Mouse (Mus musculus) neural tube, embryonic 12.5 days (tissue): Measurements from ENCODE around the gene Btbd19. TPM values are rescaled to one million over a fixed set of nuclear protein-coding genes. Genes with fewer than 3 reads are reported as not detected.

Experiments
- ATAC-seq: fragments of 200-750 bp; cut with Nextera tagmentation; 2 replicates; pipeline ENCODE4 v1.8.0; 2017; ENCODE audit warnings: low read depth, mild to moderate bottlenecking, moderate TSS enrichment, moderate library complexity; ENCODE audit not compliant: low FRiP score
- H3K27ac ChIP-seq: fragments of 300-500 bp; sonication (generic); 2 replicates; pipeline ENCODE4 v1.5.1; 2016
- H3K27me3 ChIP-seq: fragments of 300-500 bp; sonication (generic); replicated peaks from 2 replicates; pipeline ENCODE4 v1.6.1; 2016; ENCODE audit warnings: mild to moderate bottlenecking
- H3K36me3 ChIP-seq: fragments of 300-500 bp; sonication (generic); 2 replicates; pipeline ENCODE4 v1.6.1; 2016; ENCODE audit warnings: mild to moderate bottlenecking
- H3K4me1 ChIP-seq: fragments of 300-500 bp; sonication (generic); 2 replicates; pipeline ENCODE4 v1.6.1; 2016
- H3K4me2 ChIP-seq: fragments of 300-500 bp; sonication (generic); replicated peaks from 2 replicates; pipeline ENCODE4 v1.6.1; 2016; ENCODE audit warnings: mild to moderate bottlenecking
- H3K4me3 ChIP-seq: fragments of 300-500 bp; sonication (generic); 2 replicates; pipeline ENCODE4 v1.5.1; 2016
- H3K9ac ChIP-seq: fragments of 300-500 bp; sonication (generic); 2 replicates; pipeline ENCODE4 v1.6.1; 2016; ENCODE audit warnings: mild to moderate bottlenecking
- H3K9me3 ChIP-seq: fragments of 300-500 bp; sonication (generic); 2 replicates; pipeline ENCODE4 v1.6.1; 2016; ENCODE audit warnings: mild to moderate bottlenecking
- WGBS: fragments of 180-500 bp; shearing (Covaris S2); methylation state at CpG from one replicate; pipeline ENCODE4 v1.1.7; 2016; 5-methylcytosine and 5-hydroxymethylcytosine counted together
- polyA plus RNA-seq: library from polyadenylated mRNA; unstranded; fragments of >200 nt; fragmentation: Nextera tagmentation; extraction: Ambion mirVana; gene quantifications from 2 replicates; pipeline ENCODE4 v1.2.1, GENCODE M21; 2016

Gene Btbd19
- polyA plus RNA-seq, 1 experiment from 2014 or later = 4.6 TPM

GRCm38 (mm10) chr4:117107813-117108523, 17.6 kb downstream of the Btbd19 start:
- Histone ChIP-seq H3K4me3 (no peak overlapping the region), H3K27me3 (no peaks in the 10 kb centered on the region), H3K9me3 (no peaks in the 10 kb centered on the region), H3K4me1 (no peaks in the 10 kb centered on the region), H3K27ac (no peak overlapping the region), H3K9ac (no peak overlapping the region), H3K4me2 (no peak overlapping the region), H3K36me3 (peaks cover 40% of the 10 kb centered on the region)
- ATAC-seq = no peak
- 93% methylated on average over 18 of the region's 18 CpGs for WGBS

GRCm38 (mm10) chr4:117105127-117105526, 20.4 kb downstream of the Btbd19 start:
- H3K4me1 ChIP-seq = no peaks in the 10 kb centered on the region
- H3K27me3 ChIP-seq = no peaks in the 10 kb centered on the region
- no peak overlapping the region for H3K27ac ChIP-seq
- H3K4me3 ChIP-seq = no peak overlapping the region
- no peak for ATAC-seq
- no peaks in the 10 kb centered on the region for H3K9me3 ChIP-seq
- 82% methylated on average over 10 of the region's 10 CpGs for WGBS
- H3K4me2 ChIP-seq = no peak overlapping the region
- no peak overlapping the region for H3K9ac ChIP-seq
- peaks cover 24% of the 10 kb centered on the region for H3K36me3 ChIP-seq

- Histone ChIP-seq H3K27me3 (no peaks in the 10 kb centered on the region), H3K4me1 (no peaks in the 10 kb centered on the region), H3K9me3 (no peaks in the 10 kb centered on the region), H3K27ac (no peak overlapping the region), H3K9ac (no peak overlapping the region), H3K36me3 (peaks cover 20% of the 10 kb centered on the region), H3K4me2 (no peak overlapping the region), H3K4me3 (no peak overlapping the region)
- 86% methylated on average over 10 of the region's 10 CpGs for WGBS
- ATAC-seq = no peak
Measured at GRCm38 (mm10) chr4:117104672-117105071, 20.9 kb downstream of the Btbd19 start.

- H3K36me3 ChIP-seq = 0 out of 2 replicates have a peak, but pooled peaks cover 3% of the 10 kb centered on the region
- 47% methylated on average over 7 of the region's 7 CpGs for WGBS
- no peak for ATAC-seq
- no peak overlapping the region for H3K9ac ChIP-seq
- no peak overlapping the region for H3K27ac ChIP-seq
- no peaks in the 10 kb centered on the region; the same call in 1 of the 2 replicates for H3K27me3 ChIP-seq
- H3K4me2 ChIP-seq = no peak overlapping the region
- H3K9me3 ChIP-seq = no peaks in the 10 kb centered on the region
- peaks cover 21% of the 10 kb centered on the region for H3K4me1 ChIP-seq
- no peak overlapping the region for H3K4me3 ChIP-seq
Measured at GRCm38 (mm10) chr4:117101218-117101617, 24.3 kb downstream of the Btbd19 start.

- H3K4me2 ChIP-seq = no peak overlapping the region
- peaks cover 29% of the 10 kb centered on the region for H3K4me1 ChIP-seq
- H3K36me3 ChIP-seq = 0 out of 2 replicates have a peak, but pooled peaks cover 3% of the 10 kb centered on the region
- no peaks in the 10 kb centered on the region for H3K9me3 ChIP-seq
- no peak overlapping the region for H3K9ac ChIP-seq
- ATAC-seq = no peak
- 68% methylated on average over 4 of the region's 4 CpGs for WGBS
- H3K27ac ChIP-seq = no peak overlapping the region
- no peak overlapping the region for H3K4me3 ChIP-seq
- no peaks in the 10 kb centered on the region; the same call in 1 of the 2 replicates for H3K27me3 ChIP-seq
Measured at GRCm38 (mm10) chr4:117100036-117100435, 25.5 kb downstream of the Btbd19 start.

- Histone ChIP-seq H3K9ac (no peak overlapping the region), H3K4me2 (0 out of 2 replicates have a peak overlapping the region, but pooled peaks have one; percentile 84), H3K9me3 (no peaks in the 10 kb centered on the region), H3K4me3 (no peak overlapping the region), H3K36me3 (no peaks in the 10 kb centered on the region), H3K4me1 (peaks cover 29% of the 10 kb centered on the region), H3K27ac (no peak overlapping the region), H3K27me3 (no peaks in the 10 kb centered on the region; the same call in none of the 2 replicates)
- 76% methylated on average over 2 of the region's 2 CpGs for WGBS
- ATAC-seq = no peak
Measured at GRCm38 (mm10) chr4:117098764-117099036, 26.8 kb downstream of the Btbd19 start.

- H3K4me1 ChIP-seq = peaks cover 29% of the 10 kb centered on the region
- no peaks in the 10 kb centered on the region for H3K36me3 ChIP-seq
- no peak for ATAC-seq
- H3K9me3 ChIP-seq = no peaks in the 10 kb centered on the region
- no peak overlapping the region for H3K27ac ChIP-seq
- WGBS = 63% methylated on average over 8 of the region's 8 CpGs
- H3K4me2 ChIP-seq = peak overlapping the region; percentile 84
- H3K4me3 ChIP-seq = no peak overlapping the region
- no peak overlapping the region for H3K9ac ChIP-seq
- H3K27me3 ChIP-seq = no peaks in the 10 kb centered on the region; the same call in none of the 2 replicates
Measured at GRCm38 (mm10) chr4:117097969-117098763, 27.4 kb downstream of the Btbd19 start.

- ATAC-seq = 0 out of 2 replicates have a peak, but pooled peaks have one; percentile 11
- WGBS = 7% methylated on average over 5 of the region's 5 CpGs
- Histone ChIP-seq H3K27me3 (no peaks in the 10 kb centered on the region; the same call in none of the 2 replicates), H3K4me2 (peak overlapping the region; percentile 84), H3K9me3 (no peaks in the 10 kb centered on the region), H3K4me3 (peak overlapping the region; percentile 55), H3K36me3 (no peaks in the 10 kb centered on the region), H3K9ac (peak overlapping the region; percentile 61), H3K4me1 (peaks cover 29% of the 10 kb centered on the region), H3K27ac (no peak overlapping the region)
Measured at GRCm38 (mm10) chr4:117096666-117097065, 28.9 kb downstream of the Btbd19 start.

- H3K9me3 ChIP-seq = no peaks in the 10 kb centered on the region
- no peaks in the 10 kb centered on the region for H3K36me3 ChIP-seq
- peak; percentile 85 for ATAC-seq
- 1% methylated on average over 50 of the region's 50 CpGs for WGBS
- H3K27ac ChIP-seq = no peak within 1 kb of the TSS
- peak within 1 kb of the TSS; percentile 55 for H3K4me3 ChIP-seq
- peak within 1 kb of the TSS; percentile 61 for H3K9ac ChIP-seq
- peaks cover 29% of the 10 kb centered on the region for H3K4me1 ChIP-seq
- peak within 1 kb of the TSS; percentile 84 for H3K4me2 ChIP-seq
- H3K27me3 ChIP-seq = no peaks in the 10 kb centered on the region; the same call in none of the 2 replicates
Measured at GRCm38 (mm10) chr4:117095551-117096452, 29.7 kb downstream of the Btbd19 start, which contains the start of gene Ptch2. Ptch2 (plus strand) TSS chr4:117096075.

GRCm38 (mm10) chr4:117094626-117095361, 30.7 kb downstream of the Btbd19 start:
- WGBS = 78% methylated on average over 3 of the region's 3 CpGs
- Histone ChIP-seq H3K9ac (no peak overlapping the region), H3K4me3 (no peak overlapping the region), H3K9me3 (no peaks in the 10 kb centered on the region), H3K4me1 (peaks cover 29% of the 10 kb centered on the region), H3K27me3 (no peaks in the 10 kb centered on the region; the same call in none of the 2 replicates), H3K36me3 (no peaks in the 10 kb centered on the region), H3K27ac (no peak overlapping the region), H3K4me2 (no peak overlapping the region)
- no peak for ATAC-seq

GRCm38 (mm10) chr4:117090586-117090985, 34.9 kb downstream of the Btbd19 start:
- Histone ChIP-seq H3K4me1 (peaks cover 3% of the 10 kb centered on the region), H3K36me3 (peaks cover 13% of the 10 kb centered on the region; the same call in 1 of the 2 replicates), H3K4me3 (no peak overlapping the region), H3K9me3 (no peaks in the 10 kb centered on the region), H3K27me3 (no peaks in the 10 kb centered on the region; the same call in 1 of the 2 replicates), H3K9ac (no peak overlapping the region), H3K27ac (no peak overlapping the region), H3K4me2 (no peak overlapping the region)
- 83% methylated on average over 7 of the region's 7 CpGs for WGBS
- no peak for ATAC-seq
